18 mouse cellular contexts compared by ENCODE assay signal in genomic region chr8:120411862-120412261, GRCm38 (mm10).
DNase-seq lines count a peak whose midpoint lies in the region; ATAC-seq lines count a peak whose summit lies in the region.
"Had no signal": no experiment of that assay in that cellular context is flagged by ENCODE, and none has a peak within 500 bp of the region (broad histone marks: within the 10 kb centered on the region; RNA-seq: fewer than 3 reads in every experiment).

No protein-coding gene starts in this region.

- H3K27ac ChIP-seq in heart, embryonic 12.5 days (ENCODE audit: poor library complexity, severe bottlenecking): no peak overlapping the region
- peak overlapping the region; percentile 9; the same call in 1 of the 2 replicates for H3K27ac ChIP-seq in hindbrain, embryonic 14.5 days
- H3K27ac ChIP-seq: gastrocnemius, adult 2 months; heart, adult 2 months had no signal

- H3K27me3 ChIP-seq in heart, embryonic 12.5 days (replicated peaks): peaks cover 15% of the 10 kb centered on the region
- no peaks in the 10 kb centered on the region for H3K27me3 ChIP-seq in hindbrain, embryonic 14.5 days (ENCODE audit: control insufficient read depth, insufficient read depth, low read length)

- intact Hi-C loops in left cerebral cortex, postnatal 4 days (cut with DNase I): no loop called here

- H3K4me2 ChIP-seq in heart, embryonic 12.5 days: no peak overlapping the region
- H3K4me2 ChIP-seq in hindbrain, embryonic 14.5 days (replicated peaks): no peak overlapping the region

- WGBS in heart, embryonic 12.5 days: 47% methylated on average over 8 of the region's 8 CpGs
- WGBS in hindbrain, embryonic 14.5 days: 37% methylated on average over 8 of the region's 8 CpGs

- H3K4me3 ChIP-seq in heart, embryonic 12.5 days: no peak overlapping the region
- no peak overlapping the region for H3K4me3 ChIP-seq in hindbrain, embryonic 14.5 days (replicated peaks; ENCODE audit: low read length)
- H3K4me3 ChIP-seq: gastrocnemius, adult 2 months; heart, adult 2 months had no signal

- no peaks in the 10 kb centered on the region for H3K9me3 ChIP-seq in heart, embryonic 12.5 days (replicated peaks)
- H3K9me3 ChIP-seq in hindbrain, embryonic 14.5 days (ENCODE audit: control insufficient read depth, low read length): no peaks in the 10 kb centered on the region
- H3K9me3 ChIP-seq: G1E had no signal

- H3K9ac ChIP-seq in heart, embryonic 12.5 days: peak overlapping the region; percentile 14; the same call in 1 of the 2 replicates
- H3K9ac ChIP-seq in hindbrain, embryonic 14.5 days: no peak overlapping the region

- ATAC-seq in heart, embryonic 12.5 days (ENCODE audit: insufficient number of reproducible peaks, low FRiP score): no peak
- no peak for ATAC-seq in hindbrain, embryonic 14.5 days (ENCODE audit: low FRiP score)

- no peak for DNase-seq in heart, adult 11 months
- DNase-seq in thymus, postnatal 4 days: peak; percentile 56
- DNase-seq in thymus, postnatal 25 days: no peak
- no peak for DNase-seq in hindbrain, embryonic 14.5 days (ENCODE audit: low spot score)
- no peak for DNase-seq in left cerebral cortex, adult 9 months (ENCODE audit: low spot score in 2 of 2)
- DNase-seq in adrenal gland, adult 18-20 months (ENCODE audit: low spot score in 2 of 2): no peak
- no peak for DNase-seq in left cerebral cortex, postnatal 4 days
- DNase-seq: adrenal gland, postnatal 25 days; cerebellum, postnatal 36 days; heart, adult 2 months; heart, postnatal 36 days; kidney, adult 11 months; kidney, postnatal 10 days; layer of hippocampus, adult 9-11 months; lung, adult 2 months had no signal

- H3K4me1 ChIP-seq in heart, embryonic 12.5 days (replicated peaks): peaks cover 56% of the 10 kb centered on the region
- peaks cover 71% of the 10 kb centered on the region for H3K4me1 ChIP-seq in hindbrain, embryonic 14.5 days (replicated peaks; ENCODE audit: control insufficient read depth, insufficient read depth, low read length)

- no peaks in the 10 kb centered on the region for H3K36me3 ChIP-seq in heart, embryonic 12.5 days
- no peaks in the 10 kb centered on the region for H3K36me3 ChIP-seq in hindbrain, embryonic 14.5 days (replicated peaks; ENCODE audit: control insufficient read depth, insufficient read depth)
- H3K36me3 ChIP-seq: G1E had no signal
